9 mouse cellular contexts compared by ENCODE assay signal in the genomic region with DNA sequence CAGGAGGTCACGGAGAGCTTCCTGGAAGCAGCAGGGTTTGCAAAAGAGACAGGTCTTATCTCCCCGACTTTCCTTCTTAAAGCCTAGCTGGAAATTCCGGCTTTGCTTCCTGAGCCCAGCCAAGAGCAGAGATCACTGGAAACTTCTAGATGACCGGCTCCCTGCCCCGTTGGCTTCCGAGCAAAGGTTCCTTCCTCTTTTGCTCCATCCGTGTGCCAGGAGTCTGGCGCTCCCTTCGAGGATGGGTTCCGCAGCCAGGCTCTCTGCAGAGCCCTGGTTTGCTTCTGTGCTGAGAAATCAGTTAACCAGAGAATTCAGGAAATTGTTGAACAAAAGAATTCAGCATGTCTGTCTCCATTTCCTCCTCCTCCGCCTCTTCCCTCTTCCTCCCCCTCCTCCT. TPM values are rescaled to one million over a fixed set of nuclear protein-coding genes. Genes with fewer than 3 reads are reported as not detected.
DNase-seq lines count a peak whose midpoint lies in the region; ATAC-seq lines count a peak whose summit lies in the region.
"Had no signal": no experiment of that assay in that cellular context is flagged by ENCODE, and none has a peak within 500 bp of the region (broad histone marks: within the 10 kb centered on the region; RNA-seq: fewer than 3 reads in every experiment).

No protein-coding gene starts in this region.

- peak; percentile 66 for DNase-seq in kidney, adult 11 months
- DNase-seq in heart, adult 9 months (ENCODE audit: low spot score in 2 of 2): peak; percentile 44 to 55
- peak; percentile 59 to 63 for DNase-seq in kidney, adult 8-10 months
- DNase-seq in lung, postnatal 14 days: peak; percentile 32
- no peak for DNase-seq in thymus, postnatal 0 days (ENCODE audit: low spot score)
- DNase-seq in spleen, postnatal 36 days (ENCODE audit: low spot score in 2 of 2): no peak
- DNase-seq: right cerebral cortex, postnatal 4 days had no signal

- no peaks in the 10 kb centered on the region for H3K9me3 ChIP-seq in kidney, embryonic 14.5 days (ENCODE audit: control insufficient read depth, low read length)

- H3K36me3 ChIP-seq in kidney, embryonic 14.5 days (ENCODE audit: control insufficient read depth, insufficient read depth, low read length): no peaks in the 10 kb centered on the region
- H3K36me3 ChIP-seq: G1E had no signal

- H3K4me1 ChIP-seq in kidney, embryonic 14.5 days (ENCODE audit: control insufficient read depth, insufficient read depth, low read length): 0 out of 2 replicates have a peak, but pooled peaks cover 3% of the 10 kb centered on the region

- no peak overlapping the region for H3K4me3 ChIP-seq in kidney, embryonic 14.5 days (ENCODE audit: low read length)

- no peak overlapping the region for H3K4me2 ChIP-seq in kidney, embryonic 14.5 days (replicated peaks; ENCODE audit: low read depth, low read length)

- no peak overlapping the region for H3K9ac ChIP-seq in kidney, embryonic 14.5 days (ENCODE audit: low read depth, low read length)

- 65% methylated on average over 11 of the region's 11 CpGs for WGBS in kidney, embryonic 14.5 days

- H3K27me3 ChIP-seq in kidney, embryonic 14.5 days (ENCODE audit: control insufficient read depth, insufficient read depth, low read length): no peaks in the 10 kb centered on the region

- H3K27ac ChIP-seq in kidney, embryonic 14.5 days (ENCODE audit: low read depth, low read length): no peak overlapping the region; the same call in 1 of the 2 replicates

- no peak for ATAC-seq in kidney, embryonic 14.5 days (ENCODE audit: low FRiP score, low TSS enrichment)

RNA-seq across cellular contexts. Expression of a gene that starts 10.1 kb away (rescaled TPM):
- 3.8 and 4.8 TPM in 2 replicates for polyA plus RNA-seq in kidney, embryonic 14.5 days (2014; fragmentation: Nextera tagmentation; extraction: Ambion mirVana)
- 0.51 and 0.61 TPM in 2 replicates for polyA plus RNA-seq in thymus, postnatal 0 days (2015; fragmentation: Nextera tagmentation; extraction: Ambion mirVana)
- polyA plus RNA-seq: G1E had no signal

Comparison
In these comparisons a context has a peak if more than half of its experiments do, and no peak if none do; other contexts are left out.
1. DNase-seq: peak in kidney, adult 11 months (single experiment), heart, adult 9 months (2 of 2), kidney, adult 8-10 months (2 of 2) and lung, postnatal 14 days (single experiment); none in thymus, postnatal 0 days (single experiment) and spleen, postnatal 36 days (0 of 2).